Mouse (Mus musculus) E14TG2a.4 (cell line): ENCODE data around the gene Pigb.

Experiments
- CTCF ChIP-seq: conservative IDR thresholded peaks from 2 replicates; pipeline ENCODE4 v1.5.1; 2014; ENCODE audit warnings: low read length
- NANOG ChIP-seq: IDR thresholded peaks from 2 replicates; pipeline ENCODE4 v1.6.1; 2014; ENCODE audit warnings: borderline replicate concordance, low read length, mixed read lengths
- POU5F1 ChIP-seq: IDR thresholded peaks from 2 replicates; pipeline ENCODE4 v1.6.1; 2014; ENCODE audit warnings: low read length, borderline replicate concordance

DNA sequence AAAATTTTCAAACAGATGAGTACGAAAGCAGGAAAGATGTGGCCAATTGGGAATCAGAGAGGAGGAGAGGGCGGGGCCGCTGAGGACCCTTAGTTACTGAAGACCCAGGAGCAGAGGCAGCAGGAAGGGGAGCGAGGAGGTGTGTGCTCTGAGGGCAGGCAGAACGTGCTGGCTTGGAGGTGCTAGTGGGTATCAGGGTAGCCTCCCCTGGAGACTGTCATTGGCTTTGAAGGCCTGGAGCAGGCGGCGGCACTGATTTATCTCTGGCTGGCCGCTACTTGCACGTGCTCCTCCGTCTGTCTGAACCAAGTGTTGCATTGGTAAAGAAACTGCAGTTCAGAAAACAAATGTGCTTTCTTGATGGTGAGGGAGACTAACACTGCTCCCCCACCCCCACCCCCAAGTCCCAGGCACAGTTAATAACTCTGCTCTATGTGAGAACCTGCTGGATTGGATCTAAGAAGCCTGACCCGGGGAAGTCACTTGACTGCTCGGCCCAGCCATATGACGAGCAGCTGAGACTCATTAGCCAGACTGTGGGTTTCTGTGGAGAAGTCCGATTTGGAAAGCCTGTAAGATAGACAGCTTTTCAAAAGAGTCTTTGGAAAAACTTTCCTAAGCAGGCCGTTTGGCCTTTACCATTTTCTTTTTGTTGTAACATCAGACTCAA lies 23.6 kb upstream of the Pigb start:
- no peak for TF ChIP-seq CTCF
- no peak for TF ChIP-seq POU5F1
- TF ChIP-seq NANOG = no peak
